Mouse (Mus musculus) MEL-GATA-1-ER (cell line): Measurements from ENCODE around the gene Aqp2.

Experiments used
- DNase-seq: peaks from one replicate; pipeline ENCODE4 v3.0.0-alpha.2; 2012; ENCODE audit warnings: low read depth; ENCODE audit errors: extremely low read depth

Aqp2 gene

GRCm38 (mm10) chr15:99618595-99618994 is 39.7 kb downstream of the Aqp2 start:
- no peak for DNase-seq

GRCm38 (mm10) chr15:99619821-99620220 is 41.0 kb downstream of the Aqp2 start:
- no peak for DNase-seq

DNA sequence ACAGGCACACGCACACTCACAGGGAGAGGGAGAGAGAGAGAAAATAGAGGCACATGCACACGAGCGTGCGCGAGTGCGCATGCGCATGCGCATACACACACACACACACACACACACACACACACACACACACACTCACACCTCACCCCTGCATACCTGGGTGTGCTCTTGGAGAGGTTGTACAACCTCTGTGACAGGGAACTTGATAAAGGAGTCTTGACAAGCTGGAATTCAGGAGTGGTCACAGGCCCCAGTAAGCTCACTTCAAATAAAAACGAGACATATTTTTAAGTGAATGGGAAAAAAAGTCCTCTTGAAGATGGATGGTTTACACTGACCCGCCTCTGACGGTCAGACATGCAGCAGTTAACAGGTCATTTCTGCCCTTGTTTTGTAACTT is 43.2 kb downstream of the Aqp2 start:
- DNase-seq, result no peak

DNA sequence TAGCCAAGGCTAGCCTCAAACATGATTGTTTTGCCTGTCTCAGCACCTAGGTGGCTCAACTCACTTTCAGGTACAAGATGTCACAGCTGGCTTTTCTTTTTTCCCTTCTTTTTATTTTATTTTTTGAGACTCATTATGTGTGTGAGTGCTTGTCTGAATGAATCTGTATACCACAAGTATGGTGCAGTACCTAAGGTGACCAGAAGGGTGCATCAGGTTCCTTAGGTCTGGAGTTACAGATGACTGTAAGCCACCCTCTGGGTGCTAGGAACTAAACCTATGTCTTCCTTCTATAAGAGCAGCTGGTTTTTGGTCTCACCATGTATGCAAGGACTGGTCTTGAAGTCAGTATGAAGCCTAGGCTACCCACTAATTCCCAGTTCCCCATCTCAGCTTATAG is 52.8 kb downstream of the Aqp2 start:
- DNase-seq, result peak; percentile 36
